Mouse (Mus musculus): Measurements from ENCODE around the gene Gnmt. TPM values are rescaled to one million over a fixed set of nuclear protein-coding genes. Genes with fewer than 3 reads are reported as not detected.
A peak's percentile ranks its signal among the peaks of the same experiment; 100 is the strongest.

The Gnmt gene
- polyA plus RNA-seq, 1 experiment from 2014 or later = 0.95 TPM

GRCm38 (mm10) chr17:46678416-46678815 lies 50.6 kb downstream of the Gnmt start, which contains the start of gene Mea1:
Gene Mea1, plus strand, starts transcription at chr17:46678793.
- Histone ChIP-seq H3K27me3 (no peaks in the 10 kb centered on the region), H3K27ac (replicated peaks) (no peak within 1 kb of the TSS), H3K36me3 (peaks cover 39% of the 10 kb centered on the region), H3K9ac (replicated peaks) (peak within 1 kb of the TSS; percentile 80), H3K4me2 (replicated peaks) (peak within 1 kb of the TSS; percentile 62), H3K4me1 (peaks cover 37% of the 10 kb centered on the region), H3K4me3 (peak within 1 kb of the TSS; percentile 99), H3K9me3 (no peaks in the 10 kb centered on the region)
- ATAC-seq (replicated peaks) = no peak
- WGBS = 92% methylated on average over 8 of the region's 9 CpGs

Other genes starting within 250 kb of the Gnmt start
- gene Ttbk1, start 241.5 kb downstream of the Gnmt start, polyA plus RNA-seq (2015; fragmentation: Nextera tagmentation; extraction: Ambion mirVana) = 6.5 and 7.5 TPM in 2 replicates
- gene Dnph1, start 232.5 kb downstream of the Gnmt start, polyA plus RNA-seq (2015; fragmentation: Nextera tagmentation; extraction: Ambion mirVana) = 32.1 and 33.3 TPM in 2 replicates
- 16.8 and 17.4 TPM in 2 replicates for gene Cul9, start 182.8 kb downstream of the Gnmt start, polyA plus RNA-seq (2015; fragmentation: Nextera tagmentation; extraction: Ambion mirVana)
- 3.3 and 5.4 TPM in 2 replicates for gene Srf, start 173.0 kb downstream of the Gnmt start, polyA plus RNA-seq (2015; fragmentation: Nextera tagmentation; extraction: Ambion mirVana)
- gene Ptk7, start 99.7 kb downstream of the Gnmt start, polyA plus RNA-seq (2015; fragmentation: Nextera tagmentation; extraction: Ambion mirVana) = 32.1 and 33.0 TPM in 2 replicates
- gene Klc4, start 83.1 kb downstream of the Gnmt start, polyA plus RNA-seq (2015; fragmentation: Nextera tagmentation; extraction: Ambion mirVana) = 41.4 and 45.1 TPM in 2 replicates
- 73.7 and 81.9 TPM in 2 replicates for gene Mrpl2, start 82.9 kb downstream of the Gnmt start, polyA plus RNA-seq (2015; fragmentation: Nextera tagmentation; extraction: Ambion mirVana)
- 35.9 and 36.5 TPM in 2 replicates for gene Cul7, start 78.8 kb downstream of the Gnmt start, polyA plus RNA-seq (2015; fragmentation: Nextera tagmentation; extraction: Ambion mirVana)
- gene Rrp36, start 54.8 kb downstream of the Gnmt start, polyA plus RNA-seq (2015; fragmentation: Nextera tagmentation; extraction: Ambion mirVana) = 49.5 and 49.9 TPM in 2 replicates
- 214 and 222 TPM in 2 replicates for gene Mea1, start 50.4 kb downstream of the Gnmt start, polyA plus RNA-seq (2015; fragmentation: Nextera tagmentation; extraction: Ambion mirVana)
- 181 and 187 TPM in 2 replicates for gene Klhdc3, start 48.3 kb downstream of the Gnmt start, polyA plus RNA-seq (2015; fragmentation: Nextera tagmentation; extraction: Ambion mirVana)
- 88.0 and 93.4 TPM in 2 replicates for gene Ppp2r5d, start 24.1 kb downstream of the Gnmt start, polyA plus RNA-seq (2015; fragmentation: Nextera tagmentation; extraction: Ambion mirVana)
- 25.2 and 27.9 TPM in 2 replicates for gene Pex6, start 17.7 kb downstream of the Gnmt start, polyA plus RNA-seq (2015; fragmentation: Nextera tagmentation; extraction: Ambion mirVana)
- gene Cnpy3, start 23.0 kb upstream of the Gnmt start, polyA plus RNA-seq (2015; fragmentation: Nextera tagmentation; extraction: Ambion mirVana) = 66.4 and 69.1 TPM in 2 replicates
- gene Ptcra, start 34.5 kb upstream of the Gnmt start, polyA plus RNA-seq (2015; fragmentation: Nextera tagmentation; extraction: Ambion mirVana) = 0.19 and 0.27 TPM in 2 replicates
- 56.0 and 63.6 TPM in 2 replicates for gene 2310039H08Rik, start 43.5 kb upstream of the Gnmt start, polyA plus RNA-seq (2015; fragmentation: Nextera tagmentation; extraction: Ambion mirVana)
- 114 and 122 TPM in 2 replicates for gene Rpl7l1, start 53.5 kb upstream of the Gnmt start, polyA plus RNA-seq (2015; fragmentation: Nextera tagmentation; extraction: Ambion mirVana)
- gene Bicral, start 129.3 kb upstream of the Gnmt start, polyA plus RNA-seq (2015; fragmentation: Nextera tagmentation; extraction: Ambion mirVana) = 8.9 and 9.2 TPM in 2 replicates
- gene Tbcc, start 161.5 kb upstream of the Gnmt start, polyA plus RNA-seq (2015; fragmentation: Nextera tagmentation; extraction: Ambion mirVana) = 65.9 and 68.6 TPM in 2 replicates
- gene Prph2, start 181.3 kb upstream of the Gnmt start, polyA plus RNA-seq (2015; fragmentation: Nextera tagmentation; extraction: Ambion mirVana) = not detected in 2 replicates

All from forebrain, embryonic 15.5 days (tissue).